Mouse (Mus musculus) gonadal fat pad, adult 2 months (tissue): ENCODE results near the gene Cfh. TPM values are rescaled to one million over a fixed set of nuclear protein-coding genes. Genes with fewer than 3 reads are reported as not detected.
"Not testable (repeated sequence)": the region's sequence is repeated elsewhere in the genome, so short reads cannot be mapped to it uniquely, and the experiment has no call there.

Experiments used
- DNase-seq: peaks from one replicate; pipeline ENCODE4 v3.0.0-alpha.2; 2012; ENCODE audit warnings: low read depth
- polyA plus RNA-seq: library from polyadenylated mRNA; depleted of rRNA; stranded (reverse); fragments of >200 nt; gene quantifications from 2 replicates; pipeline ENCODE4 v1.2.3, GENCODE M21; 2012; rRNA removed

The Cfh gene
- polyA plus RNA-seq, result 20.1 and 24.6 TPM in 2 replicates

- DNase-seq, result not testable (repeated sequence)
These were observed at the start of gene Cfh for GRCm38 (mm10) chr1:140183664-140184063. TSS of gene Cfh (minus strand) at chr1:140183764.

- no peak for DNase-seq
These were observed 43.1 kb upstream of the Cfh start for GRCm38 (mm10) chr1:140226673-140227072.

- no peak for DNase-seq
These were observed 41.7 kb upstream of the Cfh start for GRCm38 (mm10) chr1:140225221-140225620.

- DNase-seq, result no peak
These were observed 21.8 kb upstream of the Cfh start for GRCm38 (mm10) chr1:140205329-140205728.

- DNase-seq, result not testable (repeated sequence)
These were observed 4.9 kb upstream of the Cfh start for GRCm38 (mm10) chr1:140188500-140188899.

- peak; percentile 8 for DNase-seq
These were observed 356 bp downstream of the Cfh start for GRCm38 (mm10) chr1:140183208-140183607.

- DNase-seq, result no peak
These were observed 3.4 kb downstream of the Cfh start for GRCm38 (mm10) chr1:140180125-140180524.

- DNase-seq, result no peak
These were observed 8.1 kb downstream of the Cfh start for GRCm38 (mm10) chr1:140175442-140175841.

- DNase-seq, result no peak
These were observed 11.9 kb downstream of the Cfh start for GRCm38 (mm10) chr1:140171581-140172154.

- no peak for DNase-seq
These were observed 24.6 kb downstream of the Cfh start for GRCm38 (mm10) chr1:140158970-140159369.

GRCm38 (mm10) chr1:140069471-140069870, 114.1 kb downstream of the Cfh start:
- no peak for DNase-seq

Other genes starting within 250 kb of the Cfh start
- gene Kcnt2, start 62.4 kb upstream of the Cfh start, polyA plus RNA-seq, result 0.39 and 0.56 TPM in 2 replicates